Mouse (Mus musculus) thymus, postnatal 10 days (tissue): ENCODE measurements around the gene Tctn3.

Source experiments
- DNase-seq, 2 experiments: peaks; one replicate each; pipeline ENCODE4 v3.0.0; 2021; ENCODE audit warnings: low spot score in 2 of 2

Gene Tctn3

GRCm38 (mm10) chr19:40555136-40555535 is 56.9 kb downstream of the Tctn3 start:
- no peak for DNase-seq

GRCm38 (mm10) chr19:40554343-40554742 is 57.7 kb downstream of the Tctn3 start:
- no peak for DNase-seq

- no peak for DNase-seq
Observed at GRCm38 (mm10) chr19:40553849-40554248, 58.2 kb downstream of the Tctn3 start.

GRCm38 (mm10) chr19:40553014-40553789 is 58.8 kb downstream of the Tctn3 start:
- no peak for DNase-seq

DNA sequence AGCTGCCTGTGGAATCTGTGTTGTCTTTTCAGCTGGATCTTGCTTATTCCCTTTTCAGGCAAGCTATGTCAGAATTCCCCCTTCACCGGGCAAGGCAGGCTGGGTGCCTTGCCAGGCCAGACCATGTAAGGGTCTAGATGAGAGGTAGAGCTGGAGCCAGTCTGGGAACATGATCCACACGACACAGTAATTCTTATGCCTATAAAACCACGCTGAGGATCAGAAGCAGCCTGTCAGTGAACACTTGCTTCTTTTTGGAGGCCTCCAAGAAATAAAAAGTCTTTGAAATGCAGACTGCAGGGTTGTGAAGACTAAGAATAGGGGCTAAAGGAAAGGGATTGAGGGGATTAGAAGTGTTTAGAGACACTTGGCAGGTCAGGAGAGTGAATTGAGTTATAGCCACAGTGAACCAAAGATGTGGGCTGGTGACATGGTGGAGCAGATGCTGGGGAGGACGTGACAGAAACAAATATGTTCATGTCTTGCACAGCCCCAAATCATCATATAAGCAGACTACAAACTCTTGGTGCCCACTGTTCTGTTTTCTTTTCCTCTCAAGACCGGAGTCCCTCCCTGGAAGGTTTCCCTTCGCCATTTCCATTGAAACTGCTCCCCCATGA is 62.4 kb downstream of the Tctn3 start:
- DNase-seq = no peak

- no peak for DNase-seq
Observed at GRCm38 (mm10) chr19:40548796-40549515, 63.1 kb downstream of the Tctn3 start.

DNA sequence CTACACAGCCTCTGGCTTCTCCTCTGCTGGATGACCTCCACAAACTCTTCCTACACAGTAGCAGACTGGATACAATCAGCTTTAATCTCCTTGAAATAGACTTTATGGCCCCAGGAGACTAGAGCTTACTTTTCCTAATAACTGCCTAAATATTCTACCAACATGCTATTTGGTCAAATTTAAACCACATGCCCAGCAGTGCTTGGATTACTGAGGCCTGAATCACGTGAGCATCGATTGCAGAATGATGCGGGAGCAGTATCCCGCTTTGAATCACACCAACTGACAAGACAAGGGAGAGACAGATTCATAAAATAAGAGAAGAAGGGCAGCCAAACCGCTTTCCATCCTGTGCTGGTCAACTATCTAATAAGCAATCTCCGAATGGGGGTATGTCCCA is 63.6 kb downstream of the Tctn3 start:
- DNase-seq = no peak
